Mouse (Mus musculus) kidney, postnatal 0 days (tissue): ENCODE results near the gene Hist1h4h. TPM values are rescaled to one million over a fixed set of nuclear protein-coding genes. Genes with fewer than 3 reads are reported as not detected.

Experiments used
- ATAC-seq: fragments of 200-750 bp; cut with Nextera tagmentation; replicated peaks from 2 replicates; pipeline ENCODE4 v1.8.0; 2017; ENCODE audit warnings: low read depth, moderate number of reproducible peaks, moderate TSS enrichment, moderate library complexity; ENCODE audit not compliant: low FRiP score
- DNase-seq: peaks from one replicate; pipeline ENCODE4 v3.0.0-alpha.2; 2016; ENCODE audit warnings: low spot score
- H3K27ac ChIP-seq: fragments of 300-500 bp; sonication (generic); 2 replicates; pipeline ENCODE4 v1.5.1; 2014; ENCODE audit warnings: mild to moderate bottlenecking
- H3K27me3 ChIP-seq: fragments of 300-500 bp; sonication (generic); 2 replicates; pipeline ENCODE4 v1.6.1; 2014; ENCODE audit warnings: low read length, mixed read lengths; ENCODE audit not compliant: insufficient read depth
- H3K36me3 ChIP-seq: fragments of 300-500 bp; sonication (generic); 2 replicates; pipeline ENCODE4 v1.6.1; 2014; ENCODE audit warnings: low read length, mixed read lengths; ENCODE audit not compliant: insufficient read depth
- H3K4me1 ChIP-seq: fragments of 300-500 bp; sonication (generic); replicated peaks from 2 replicates; pipeline ENCODE4 v1.6.1; 2014; ENCODE audit warnings: antibody characterized with exemption, low read length, mixed read lengths; ENCODE audit not compliant: insufficient read depth
- H3K4me2 ChIP-seq: fragments of 300-500 bp; sonication (generic); 2 replicates; pipeline ENCODE4 v1.6.1; 2014; ENCODE audit warnings: mild to moderate bottlenecking, low read length, moderate library complexity, mixed read lengths
- H3K4me3 ChIP-seq: fragments of 300-500 bp; sonication (generic); replicated peaks from 2 replicates; pipeline ENCODE4 v1.5.1; 2014; ENCODE audit warnings: low read depth, low read length
- H3K9ac ChIP-seq: fragments of 300-500 bp; sonication (generic); 2 replicates; pipeline ENCODE4 v1.6.1; 2014; ENCODE audit warnings: low read depth, low read length
- H3K9me3 ChIP-seq: fragments of 300-500 bp; sonication (generic); replicated peaks from 2 replicates; pipeline ENCODE4 v1.6.1; 2016; ENCODE audit warnings: low read length, inconsistent platforms, mixed read lengths
- CTCF ChIP-seq: IDR thresholded peaks from 2 replicates; pipeline ENCODE4 v1.5.1; 2016; ENCODE audit warnings: antibody characterized with exemption, low read depth, mild to moderate bottlenecking, moderate library complexity
- WGBS: fragments of 180-500 bp; shearing (Covaris S2); extraction: QIAGEN DNeasy Blood & Tissue Kit; methylation state at CpG from one replicate; pipeline ENCODE4 v1.1.7; 2014; 5-methylcytosine and 5-hydroxymethylcytosine counted together
- polyA plus RNA-seq: library from polyadenylated mRNA; unstranded; fragments of >200 nt; fragmentation: Nextera tagmentation; extraction: Ambion mirVana; gene quantifications from 2 replicates; pipeline ENCODE4 v1.2.1, GENCODE M21; 2015

Hist1h4h gene
- polyA plus RNA-seq, 1 experiment from 2014 or later = 7.6 TPM

- no peak for TF ChIP-seq CTCF
- no peak overlapping the region for H3K27ac ChIP-seq
- no peaks in the 10 kb centered on the region for H3K36me3 ChIP-seq
- H3K9ac ChIP-seq = no peak overlapping the region
- ATAC-seq = no peak
- H3K4me2 ChIP-seq = no peak overlapping the region
- 34% methylated on average over 5 of the region's 5 CpGs for WGBS
- DNase-seq = no peak
- no peaks in the 10 kb centered on the region for H3K9me3 ChIP-seq
- no peaks in the 10 kb centered on the region for H3K27me3 ChIP-seq
- H3K4me1 ChIP-seq = 0 out of 2 replicates have a peak, but pooled peaks cover 4% of the 10 kb centered on the region
- no peak overlapping the region for H3K4me3 ChIP-seq
These were observed 29.3 kb upstream of the Hist1h4h start for GRCm38 (mm10) chr13:23501511-23501910.

- H3K27ac ChIP-seq = no peak overlapping the region
- H3K9ac ChIP-seq = no peak overlapping the region
- ATAC-seq (no peak), DNase-seq (no peak)
- H3K4me2 ChIP-seq = no peak overlapping the region
- 0 out of 2 replicates have a peak, but pooled peaks cover 4% of the 10 kb centered on the region for H3K4me1 ChIP-seq
- H3K27me3 ChIP-seq = no peaks in the 10 kb centered on the region
- WGBS = 47% methylated on average over 9 of the region's 9 CpGs
- H3K36me3 ChIP-seq = no peaks in the 10 kb centered on the region
- no peak for TF ChIP-seq CTCF
- H3K4me3 ChIP-seq = no peak overlapping the region
- no peaks in the 10 kb centered on the region for H3K9me3 ChIP-seq
These were observed 28.8 kb upstream of the Hist1h4h start for GRCm38 (mm10) chr13:23502031-23502567.

GRCm38 (mm10) chr13:23502916-23503315 is 27.9 kb upstream of the Hist1h4h start:
- H3K27me3 ChIP-seq = no peaks in the 10 kb centered on the region
- H3K4me2 ChIP-seq = no peak overlapping the region
- H3K4me1 ChIP-seq = 0 out of 2 replicates have a peak, but pooled peaks cover 4% of the 10 kb centered on the region
- H3K36me3 ChIP-seq = no peaks in the 10 kb centered on the region
- no peak overlapping the region for H3K4me3 ChIP-seq
- TF ChIP-seq CTCF = no peak
- 66% methylated on average over 4 of the region's 4 CpGs for WGBS
- DNase-seq (no peak), ATAC-seq (no peak)
- no peak overlapping the region for H3K27ac ChIP-seq
- H3K9me3 ChIP-seq = no peaks in the 10 kb centered on the region
- H3K9ac ChIP-seq = no peak overlapping the region

GRCm38 (mm10) chr13:23503797-23504196 is 27.1 kb upstream of the Hist1h4h start:
- no peak overlapping the region for H3K4me2 ChIP-seq
- H3K9me3 ChIP-seq = no peaks in the 10 kb centered on the region
- no peaks in the 10 kb centered on the region for H3K4me1 ChIP-seq
- H3K27me3 ChIP-seq = no peaks in the 10 kb centered on the region
- no peak overlapping the region for H3K27ac ChIP-seq
- H3K4me3 ChIP-seq = no peak overlapping the region
- DNase-seq (peak; percentile 65), ATAC-seq (no peak)
- WGBS = 5% methylated on average over 9 of the region's 9 CpGs
- no peaks in the 10 kb centered on the region for H3K36me3 ChIP-seq
- no peak for TF ChIP-seq CTCF
- no peak overlapping the region for H3K9ac ChIP-seq

- peak overlapping the region; percentile 39 for H3K4me2 ChIP-seq
- TF ChIP-seq CTCF = no peak
- H3K27ac ChIP-seq = no peak overlapping the region
- peak overlapping the region; percentile 35; the same call in 1 of the 2 replicates for H3K9ac ChIP-seq
- H3K9me3 ChIP-seq = no peaks in the 10 kb centered on the region
- no peaks in the 10 kb centered on the region for H3K27me3 ChIP-seq
- peak overlapping the region; percentile 7; the same call in 1 of the 2 replicates for H3K4me3 ChIP-seq
- no peak for ATAC-seq
- no peaks in the 10 kb centered on the region for H3K4me1 ChIP-seq
- H3K36me3 ChIP-seq = no peaks in the 10 kb centered on the region
- no peak for DNase-seq
- 16% methylated on average over 14 of the region's 14 CpGs for WGBS
These were observed 25.0 kb upstream of the Hist1h4h start for GRCm38 (mm10) chr13:23505662-23506345.

- Histone ChIP-seq H3K9ac (no peak overlapping the region), H3K9me3 (no peaks in the 10 kb centered on the region), H3K27me3 (no peaks in the 10 kb centered on the region), H3K4me2 (peak overlapping the region; percentile 39; the same call in 1 of the 2 replicates), H3K36me3 (no peaks in the 10 kb centered on the region), H3K4me1 (no peaks in the 10 kb centered on the region), H3K4me3 (0 out of 2 replicates have a peak overlapping the region, but pooled peaks have one; percentile 7), H3K27ac (no peak overlapping the region)
- DNase-seq = no peak
- no peak for TF ChIP-seq CTCF
- ATAC-seq = no peak
- WGBS = 14% methylated on average over 13 of the region's 13 CpGs
These were observed 24.5 kb upstream of the Hist1h4h start for GRCm38 (mm10) chr13:23506351-23506750.
